Mouse (Mus musculus): Measurements from ENCODE around the gene A4galt. TPM values are rescaled to one million over a fixed set of nuclear protein-coding genes. Genes with fewer than 3 reads are reported as not detected.

A4galt gene
- polyA plus RNA-seq, 1 experiment from 2014 or later, result 0.77 TPM

GRCm38 (mm10) chr15:83256491-83256890 is 4.9 kb upstream of the A4galt start:
- no peak overlapping the region for H3K27ac ChIP-seq (replicated peaks)
- WGBS, result 79% methylated on average over 4 of the region's 4 CpGs
- H3K9me3 ChIP-seq, result no peaks in the 10 kb centered on the region
- H3K27me3 ChIP-seq (replicated peaks; ENCODE audit: low read depth, poor library complexity, severe bottlenecking), result peaks cover 21% of the 10 kb centered on the region
- no peaks in the 10 kb centered on the region for H3K36me3 ChIP-seq (replicated peaks)
- H3K4me3 ChIP-seq, result no peak overlapping the region
- no peak for DNase-seq (ENCODE audit: low spot score)
- peaks cover 4% of the 10 kb centered on the region for H3K4me1 ChIP-seq

GRCm38 (mm10) chr15:83255944-83256343 is 4.4 kb upstream of the A4galt start:
- no peak for DNase-seq (ENCODE audit: low spot score)
- Histone ChIP-seq H3K36me3 (replicated peaks) (no peaks in the 10 kb centered on the region), H3K27me3 (replicated peaks; ENCODE audit: low read depth, poor library complexity, severe bottlenecking) (peaks cover 26% of the 10 kb centered on the region), H3K4me1 (peaks cover 9% of the 10 kb centered on the region), H3K9me3 (no peaks in the 10 kb centered on the region), H3K4me3 (no peak overlapping the region), H3K27ac (replicated peaks) (no peak overlapping the region)
- 81% methylated on average over 7 of the region's 7 CpGs for WGBS

- WGBS, result 92% methylated on average over 4 of the region's 4 CpGs
- Histone ChIP-seq H3K4me3 (no peak overlapping the region), H3K36me3 (replicated peaks) (no peaks in the 10 kb centered on the region), H3K27ac (replicated peaks) (no peak overlapping the region), H3K4me1 (peaks cover 16% of the 10 kb centered on the region), H3K27me3 (replicated peaks; ENCODE audit: low read depth, poor library complexity, severe bottlenecking) (peaks cover 33% of the 10 kb centered on the region), H3K9me3 (no peaks in the 10 kb centered on the region)
- DNase-seq (ENCODE audit: low spot score), result no peak
Measured at GRCm38 (mm10) chr15:83255191-83255782, 3.7 kb upstream of the A4galt start.

- Histone ChIP-seq H3K4me3 (no peak overlapping the region), H3K36me3 (replicated peaks) (no peaks in the 10 kb centered on the region), H3K27me3 (replicated peaks; ENCODE audit: low read depth, poor library complexity, severe bottlenecking) (peaks cover 40% of the 10 kb centered on the region), H3K9me3 (no peaks in the 10 kb centered on the region), H3K27ac (replicated peaks) (no peak overlapping the region), H3K4me1 (peaks cover 16% of the 10 kb centered on the region)
- DNase-seq (ENCODE audit: low spot score), result no peak
- 70% methylated on average over 10 of the region's 10 CpGs for WGBS
Measured at GRCm38 (mm10) chr15:83254372-83255070, 2.9 kb upstream of the A4galt start.

- WGBS, result 74% methylated on average over 14 of the region's 14 CpGs
- no peak for DNase-seq (ENCODE audit: low spot score)
- peaks cover 56% of the 10 kb centered on the region for H3K27me3 ChIP-seq (replicated peaks; ENCODE audit: low read depth, poor library complexity, severe bottlenecking)
Measured at GRCm38 (mm10) chr15:83252060-83252459, 486 bp upstream of the A4galt start.

GRCm38 (mm10) chr15:83250651-83251175 is 861 bp downstream of the A4galt start:
- 2% methylated on average over 20 of the region's 20 CpGs for WGBS

More at GRCm38 (mm10) chr15:83252060-83252459, 486 bp upstream of the A4galt start:
- Histone ChIP-seq H3K9me3 (no peaks in the 10 kb centered on the region), H3K36me3 (replicated peaks) (no peaks in the 10 kb centered on the region), H3K27ac (replicated peaks) (no peak overlapping the region), H3K4me1 (peaks cover 16% of the 10 kb centered on the region), H3K4me3 (peak overlapping the region; percentile 69)

GRCm38 (mm10) chr15:83249535-83250287 is 1.9 kb downstream of the A4galt start:
- no peak for DNase-seq (ENCODE audit: low spot score)
- H3K27me3 ChIP-seq (replicated peaks; ENCODE audit: low read depth, poor library complexity, severe bottlenecking), result peaks cover 56% of the 10 kb centered on the region
- H3K4me3 ChIP-seq, result no peak overlapping the region
- H3K4me1 ChIP-seq, result peaks cover 21% of the 10 kb centered on the region
- no peaks in the 10 kb centered on the region for H3K9me3 ChIP-seq
- WGBS, result 94% methylated on average over 12 of the region's 12 CpGs
- no peaks in the 10 kb centered on the region for H3K36me3 ChIP-seq (replicated peaks)
- no peak overlapping the region for H3K27ac ChIP-seq (replicated peaks)

More at GRCm38 (mm10) chr15:83250651-83251175, 861 bp downstream of the A4galt start:
- H3K4me3 ChIP-seq, result peak overlapping the region; percentile 69
- peaks cover 56% of the 10 kb centered on the region for H3K27me3 ChIP-seq (replicated peaks; ENCODE audit: low read depth, poor library complexity, severe bottlenecking)
- H3K9me3 ChIP-seq, result no peaks in the 10 kb centered on the region
- DNase-seq (ENCODE audit: low spot score), result peak; percentile 17
- H3K36me3 ChIP-seq (replicated peaks), result no peaks in the 10 kb centered on the region
- H3K4me1 ChIP-seq, result peaks cover 21% of the 10 kb centered on the region
- peak overlapping the region; percentile 65; the same call in 1 of the 2 replicates for H3K27ac ChIP-seq (replicated peaks)

- Histone ChIP-seq H3K27me3 (replicated peaks; ENCODE audit: low read depth, poor library complexity, severe bottlenecking) (peaks cover 54% of the 10 kb centered on the region), H3K4me3 (no peak overlapping the region), H3K36me3 (replicated peaks) (no peaks in the 10 kb centered on the region), H3K4me1 (peaks cover 21% of the 10 kb centered on the region), H3K9me3 (no peaks in the 10 kb centered on the region), H3K27ac (replicated peaks) (no peak overlapping the region)
- WGBS, result 65% methylated on average over 14 of the region's 14 CpGs
- DNase-seq (ENCODE audit: low spot score), result no peak
Measured at GRCm38 (mm10) chr15:83248236-83248844, 3.2 kb downstream of the A4galt start.

GRCm38 (mm10) chr15:83244371-83244770 is 7.2 kb downstream of the A4galt start:
- no peak overlapping the region for H3K27ac ChIP-seq (replicated peaks)
- no peaks in the 10 kb centered on the region for H3K9me3 ChIP-seq
- H3K36me3 ChIP-seq (replicated peaks), result no peaks in the 10 kb centered on the region
- 71% methylated on average over 3 of the region's 3 CpGs for WGBS
- no peak for DNase-seq (ENCODE audit: low spot score)
- H3K27me3 ChIP-seq (replicated peaks; ENCODE audit: low read depth, poor library complexity, severe bottlenecking), result peaks cover 14% of the 10 kb centered on the region
- H3K4me3 ChIP-seq, result no peak overlapping the region
- peaks cover 5% of the 10 kb centered on the region; the same call in 1 of the 2 replicates for H3K4me1 ChIP-seq

GRCm38 (mm10) chr15:83241961-83242680 is 9.5 kb downstream of the A4galt start:
- Histone ChIP-seq H3K4me1 (peaks cover 8% of the 10 kb centered on the region), H3K9me3 (no peaks in the 10 kb centered on the region), H3K36me3 (replicated peaks) (no peaks in the 10 kb centered on the region), H3K27ac (replicated peaks) (no peak overlapping the region), H3K4me3 (no peak overlapping the region), H3K27me3 (replicated peaks; ENCODE audit: low read depth, poor library complexity, severe bottlenecking) (no peaks in the 10 kb centered on the region)
- 89% methylated on average over 4 of the region's 4 CpGs for WGBS
- no peak for DNase-seq (ENCODE audit: low spot score)

- Histone ChIP-seq H3K27me3 (replicated peaks; ENCODE audit: low read depth, poor library complexity, severe bottlenecking) (no peaks in the 10 kb centered on the region), H3K27ac (replicated peaks) (no peak overlapping the region), H3K4me3 (no peak overlapping the region), H3K36me3 (replicated peaks) (no peaks in the 10 kb centered on the region), H3K4me1 (peaks cover 4% of the 10 kb centered on the region; the same call in 1 of the 2 replicates), H3K9me3 (no peaks in the 10 kb centered on the region)
- no peak for DNase-seq (ENCODE audit: low spot score)
- 86% methylated on average over 3 of the region's 3 CpGs for WGBS
Measured at GRCm38 (mm10) chr15:83241497-83241896, 10.1 kb downstream of the A4galt start.

All from embryonic facial prominence, embryonic 10.5 days (tissue).